Mouse (Mus musculus) neural tube, embryonic 12.5 days (tissue): ENCODE data around the gene Pik3cd. TPM values are rescaled to one million over a fixed set of nuclear protein-coding genes. Genes with fewer than 3 reads are reported as not detected.

Experiments
- ATAC-seq: fragments of 200-750 bp; cut with Nextera tagmentation; 2 replicates; pipeline ENCODE4 v1.8.0; 2017; ENCODE audit warnings: low read depth, mild to moderate bottlenecking, moderate TSS enrichment, moderate library complexity; ENCODE audit not compliant: low FRiP score
- H3K27ac ChIP-seq: fragments of 300-500 bp; sonication (generic); 2 replicates; pipeline ENCODE4 v1.5.1; 2016
- H3K27me3 ChIP-seq: fragments of 300-500 bp; sonication (generic); replicated peaks from 2 replicates; pipeline ENCODE4 v1.6.1; 2016; ENCODE audit warnings: mild to moderate bottlenecking
- H3K36me3 ChIP-seq: fragments of 300-500 bp; sonication (generic); 2 replicates; pipeline ENCODE4 v1.6.1; 2016; ENCODE audit warnings: mild to moderate bottlenecking
- H3K4me1 ChIP-seq: fragments of 300-500 bp; sonication (generic); 2 replicates; pipeline ENCODE4 v1.6.1; 2016
- H3K4me2 ChIP-seq: fragments of 300-500 bp; sonication (generic); replicated peaks from 2 replicates; pipeline ENCODE4 v1.6.1; 2016; ENCODE audit warnings: mild to moderate bottlenecking
- H3K4me3 ChIP-seq: fragments of 300-500 bp; sonication (generic); 2 replicates; pipeline ENCODE4 v1.5.1; 2016
- H3K9ac ChIP-seq: fragments of 300-500 bp; sonication (generic); 2 replicates; pipeline ENCODE4 v1.6.1; 2016; ENCODE audit warnings: mild to moderate bottlenecking
- H3K9me3 ChIP-seq: fragments of 300-500 bp; sonication (generic); 2 replicates; pipeline ENCODE4 v1.6.1; 2016; ENCODE audit warnings: mild to moderate bottlenecking
- WGBS: fragments of 180-500 bp; shearing (Covaris S2); methylation state at CpG from one replicate; pipeline ENCODE4 v1.1.7; 2016; 5-methylcytosine and 5-hydroxymethylcytosine counted together
- polyA plus RNA-seq: library from polyadenylated mRNA; unstranded; fragments of >200 nt; fragmentation: Nextera tagmentation; extraction: Ambion mirVana; gene quantifications from 2 replicates; pipeline ENCODE4 v1.2.1, GENCODE M21; 2016

The Pik3cd gene
- polyA plus RNA-seq, 1 experiment from 2014 or later: 22.9 TPM

- H3K4me1 ChIP-seq: peaks cover 11% of the 10 kb centered on the region
- ATAC-seq: no peak
- peaks cover 77% of the 10 kb centered on the region for H3K36me3 ChIP-seq
- no peaks in the 10 kb centered on the region for H3K9me3 ChIP-seq
- H3K9ac ChIP-seq: no peak overlapping the region
- H3K27ac ChIP-seq: no peak overlapping the region
- no peak overlapping the region for H3K4me2 ChIP-seq
- H3K27me3 ChIP-seq: no peaks in the 10 kb centered on the region
- WGBS: 85% methylated on average over 24 of the region's 24 CpGs
- no peak overlapping the region for H3K4me3 ChIP-seq
Measured at GRCm38 (mm10) chr4:149722104-149723020, 20.0 kb upstream of the Pik3cd start.

GRCm38 (mm10) chr4:149721163-149721562 lies 18.8 kb upstream of the Pik3cd start:
- Histone ChIP-seq H3K27ac (no peak overlapping the region), H3K9me3 (no peaks in the 10 kb centered on the region), H3K4me2 (no peak overlapping the region), H3K4me3 (no peak overlapping the region), H3K36me3 (peaks cover 77% of the 10 kb centered on the region), H3K4me1 (peaks cover 11% of the 10 kb centered on the region), H3K27me3 (no peaks in the 10 kb centered on the region), H3K9ac (no peak overlapping the region)
- ATAC-seq: no peak
- 86% methylated on average over 8 of the region's 8 CpGs for WGBS

- no peaks in the 10 kb centered on the region for H3K27me3 ChIP-seq
- whole genome bisulfite sequencing: 86% methylated on average over 6 of the region's 6 CpGs
- H3K4me2 ChIP-seq: no peak overlapping the region
- H3K9ac ChIP-seq: no peak overlapping the region
- H3K4me3 ChIP-seq: no peak overlapping the region
- H3K36me3 ChIP-seq: peaks cover 79% of the 10 kb centered on the region
- no peaks in the 10 kb centered on the region for H3K9me3 ChIP-seq
- ATAC-seq: no peak
- H3K27ac ChIP-seq: no peak overlapping the region
- peaks cover 11% of the 10 kb centered on the region for H3K4me1 ChIP-seq
Measured at GRCm38 (mm10) chr4:149719686-149720085, 17.3 kb upstream of the Pik3cd start.

GRCm38 (mm10) chr4:149714542-149714941 lies 12.2 kb upstream of the Pik3cd start:
- H3K9me3 ChIP-seq: no peaks in the 10 kb centered on the region
- no peak overlapping the region for H3K9ac ChIP-seq
- H3K4me2 ChIP-seq: no peak overlapping the region
- no peak overlapping the region for H3K4me3 ChIP-seq
- WGBS: 77% methylated on average over 3 of the region's 3 CpGs
- H3K27ac ChIP-seq: no peak overlapping the region
- H3K36me3 ChIP-seq: peaks cover 49% of the 10 kb centered on the region
- ATAC-seq: no peak
- H3K27me3 ChIP-seq: no peaks in the 10 kb centered on the region
- H3K4me1 ChIP-seq: no peaks in the 10 kb centered on the region

GRCm38 (mm10) chr4:149711955-149712354 lies 9.6 kb upstream of the Pik3cd start:
- Histone ChIP-seq H3K27ac (no peak overlapping the region), H3K9ac (no peak overlapping the region)
- no peak for ATAC-seq

GRCm38 (mm10) chr4:149711485-149711884 lies 9.1 kb upstream of the Pik3cd start:
- no peak overlapping the region for H3K4me3 ChIP-seq
- no peaks in the 10 kb centered on the region for H3K9me3 ChIP-seq
- H3K4me2 ChIP-seq: no peak overlapping the region
- WGBS: 92% methylated on average over 5 of the region's 5 CpGs
- no peak overlapping the region for H3K9ac ChIP-seq
- no peak for ATAC-seq
- H3K27ac ChIP-seq: no peak overlapping the region
- no peaks in the 10 kb centered on the region for H3K27me3 ChIP-seq
- no peaks in the 10 kb centered on the region for H3K4me1 ChIP-seq
- peaks cover 18% of the 10 kb centered on the region for H3K36me3 ChIP-seq

More at GRCm38 (mm10) chr4:149711955-149712354, 9.6 kb upstream of the Pik3cd start:
- Histone ChIP-seq H3K9me3 (no peaks in the 10 kb centered on the region), H3K4me2 (0 out of 2 replicates have a peak overlapping the region, but pooled peaks have one; percentile 32), H3K4me1 (no peaks in the 10 kb centered on the region), H3K36me3 (peaks cover 23% of the 10 kb centered on the region), H3K27me3 (no peaks in the 10 kb centered on the region), H3K4me3 (no peak overlapping the region)
- WGBS: 21% methylated on average over 7 of the region's 7 CpGs

- Histone ChIP-seq H3K9me3 (no peaks in the 10 kb centered on the region), H3K27ac (no peak overlapping the region), H3K4me1 (no peaks in the 10 kb centered on the region), H3K36me3 (peaks cover 8% of the 10 kb centered on the region), H3K4me3 (no peak overlapping the region), H3K4me2 (no peak overlapping the region), H3K27me3 (no peaks in the 10 kb centered on the region), H3K9ac (no peak overlapping the region)
- WGBS: 25% methylated on average over 5 of the region's 5 CpGs
- ATAC-seq: no peak
Measured at GRCm38 (mm10) chr4:149710510-149710909, 8.1 kb upstream of the Pik3cd start.

GRCm38 (mm10) chr4:149705941-149706340 lies 3.6 kb upstream of the Pik3cd start:
- Histone ChIP-seq H3K9me3 (no peaks in the 10 kb centered on the region), H3K4me2 (no peak overlapping the region), H3K27me3 (no peaks in the 10 kb centered on the region), H3K4me3 (no peak overlapping the region), H3K4me1 (no peaks in the 10 kb centered on the region), H3K9ac (no peak overlapping the region), H3K27ac (no peak overlapping the region), H3K36me3 (no peaks in the 10 kb centered on the region)
- no peak for ATAC-seq
- 91% methylated on average over 8 of the region's 8 CpGs for WGBS

- no peak overlapping the region for H3K9ac ChIP-seq
- no peaks in the 10 kb centered on the region for H3K36me3 ChIP-seq
- ATAC-seq: no peak
- no peak overlapping the region for H3K4me3 ChIP-seq
- no peaks in the 10 kb centered on the region for H3K4me1 ChIP-seq
- H3K27ac ChIP-seq: no peak overlapping the region
- H3K9me3 ChIP-seq: no peaks in the 10 kb centered on the region
- 77% methylated on average over 7 of the region's 7 CpGs for WGBS
- peaks cover 3% of the 10 kb centered on the region; the same call in 1 of the 2 replicates for H3K27me3 ChIP-seq
- no peak overlapping the region for H3K4me2 ChIP-seq
Measured at GRCm38 (mm10) chr4:149705298-149705697, 2.9 kb upstream of the Pik3cd start.

GRCm38 (mm10) chr4:149701426-149702209 lies 753 bp downstream of the Pik3cd start:
- no peak for ATAC-seq
- H3K27me3 ChIP-seq: peaks cover 28% of the 10 kb centered on the region
- H3K36me3 ChIP-seq: no peaks in the 10 kb centered on the region
- no peaks in the 10 kb centered on the region for H3K9me3 ChIP-seq
- no peak overlapping the region for H3K9ac ChIP-seq
- H3K4me1 ChIP-seq: peaks cover 9% of the 10 kb centered on the region
- 57% methylated on average over 18 of the region's 18 CpGs for WGBS
- no peak overlapping the region for H3K4me2 ChIP-seq
- no peak overlapping the region for H3K27ac ChIP-seq
- H3K4me3 ChIP-seq: no peak overlapping the region

GRCm38 (mm10) chr4:149699953-149700352 lies 2.4 kb downstream of the Pik3cd start:
- H3K9ac ChIP-seq: no peak overlapping the region
- no peaks in the 10 kb centered on the region for H3K36me3 ChIP-seq
- no peak overlapping the region for H3K4me3 ChIP-seq
- WGBS: 89% methylated on average over 4 of the region's 4 CpGs
- no peak for ATAC-seq
- H3K27me3 ChIP-seq: peaks cover 33% of the 10 kb centered on the region
- peaks cover 15% of the 10 kb centered on the region for H3K4me1 ChIP-seq
- H3K27ac ChIP-seq: no peak overlapping the region
- H3K4me2 ChIP-seq: no peak overlapping the region
- no peaks in the 10 kb centered on the region for H3K9me3 ChIP-seq

GRCm38 (mm10) chr4:149698197-149698821 lies 4.1 kb downstream of the Pik3cd start:
- peaks cover 33% of the 10 kb centered on the region for H3K27me3 ChIP-seq
- peak overlapping the region; percentile 44 for H3K4me3 ChIP-seq
- no peak overlapping the region for H3K27ac ChIP-seq
- H3K36me3 ChIP-seq: no peaks in the 10 kb centered on the region
- peak overlapping the region; percentile 78 for H3K4me2 ChIP-seq
- H3K9ac ChIP-seq: peak overlapping the region; percentile 50
- H3K4me1 ChIP-seq: peaks cover 15% of the 10 kb centered on the region
- H3K9me3 ChIP-seq: no peaks in the 10 kb centered on the region
- 2% methylated on average over 35 of the region's 35 CpGs for WGBS
- ATAC-seq: peak; percentile 78
